Mouse (Mus musculus) liver, embryonic 13.5 days (tissue): ENCODE data around the gene Hbb-bt. TPM values are rescaled to one million over a fixed set of nuclear protein-coding genes. Genes with fewer than 3 reads are reported as not detected.
"Not testable (repeated sequence)": the region's sequence is repeated elsewhere in the genome, so short reads cannot be mapped to it uniquely, and the experiment has no call there.

ENCODE experiments used
- ATAC-seq: fragments of 200-750 bp; cut with Nextera tagmentation; 2 replicates; pipeline ENCODE4 v1.8.0; 2017; ENCODE audit warnings: low read depth, mild to moderate bottlenecking, moderate number of reproducible peaks, moderate library complexity
- DNase-seq: peaks from one replicate; pipeline ENCODE4 v3.0.0; 2022
- H3K27ac ChIP-seq: fragments of 300-500 bp; sonication (generic); 2 replicates; pipeline ENCODE4 v1.5.1; 2015; ENCODE audit warnings: moderate library complexity, mild to moderate bottlenecking, inconsistent platforms
- H3K27me3 ChIP-seq: fragments of 300-500 bp; sonication (generic); 2 replicates; pipeline ENCODE4 v1.6.1; 2015; ENCODE audit warnings: mild to moderate bottlenecking, inconsistent platforms
- H3K36me3 ChIP-seq: fragments of 300-500 bp; sonication (generic); 2 replicates; pipeline ENCODE4 v1.6.1; 2015; ENCODE audit warnings: mild to moderate bottlenecking, inconsistent platforms
- H3K4me1 ChIP-seq: fragments of 300-500 bp; sonication (generic); replicated peaks from 2 replicates; pipeline ENCODE4 v1.6.1; 2015; ENCODE audit warnings: inconsistent platforms
- H3K4me2 ChIP-seq: fragments of 300-500 bp; sonication (generic); 2 replicates; pipeline ENCODE4 v1.6.1; 2015; ENCODE audit warnings: inconsistent platforms, mild to moderate bottlenecking, moderate library complexity
- H3K4me3 ChIP-seq: fragments of 300-500 bp; sonication (generic); replicated peaks from 2 replicates; pipeline ENCODE4 v1.5.1; 2015; ENCODE audit warnings: mild to moderate bottlenecking, inconsistent platforms
- H3K9ac ChIP-seq: fragments of 300-500 bp; sonication (generic); 2 replicates; pipeline ENCODE4 v1.6.1; 2015; ENCODE audit warnings: mild to moderate bottlenecking, inconsistent platforms
- H3K9me3 ChIP-seq: fragments of 300-500 bp; sonication (generic); replicated peaks from 2 replicates; pipeline ENCODE4 v1.6.1; 2016; ENCODE audit warnings: inconsistent platforms
- whole genome bisulfite sequencing: fragments of 180-500 bp; shearing (Covaris S2); methylation state at CpG from one replicate; pipeline ENCODE4 v1.1.7; 2015; ENCODE audit not compliant: insufficient replicate concordance; 5-methylcytosine and 5-hydroxymethylcytosine counted together
- polyA plus RNA-seq: library from polyadenylated mRNA; unstranded; fragments of >200 nt; fragmentation: Nextera tagmentation; extraction: Ambion mirVana; gene quantifications from 2 replicates; pipeline ENCODE4 v1.2.1, GENCODE M21; 2015

The Hbb-bt gene
- polyA plus RNA-seq, 1 experiment from 2014 or later: 53,102 TPM

DNA sequence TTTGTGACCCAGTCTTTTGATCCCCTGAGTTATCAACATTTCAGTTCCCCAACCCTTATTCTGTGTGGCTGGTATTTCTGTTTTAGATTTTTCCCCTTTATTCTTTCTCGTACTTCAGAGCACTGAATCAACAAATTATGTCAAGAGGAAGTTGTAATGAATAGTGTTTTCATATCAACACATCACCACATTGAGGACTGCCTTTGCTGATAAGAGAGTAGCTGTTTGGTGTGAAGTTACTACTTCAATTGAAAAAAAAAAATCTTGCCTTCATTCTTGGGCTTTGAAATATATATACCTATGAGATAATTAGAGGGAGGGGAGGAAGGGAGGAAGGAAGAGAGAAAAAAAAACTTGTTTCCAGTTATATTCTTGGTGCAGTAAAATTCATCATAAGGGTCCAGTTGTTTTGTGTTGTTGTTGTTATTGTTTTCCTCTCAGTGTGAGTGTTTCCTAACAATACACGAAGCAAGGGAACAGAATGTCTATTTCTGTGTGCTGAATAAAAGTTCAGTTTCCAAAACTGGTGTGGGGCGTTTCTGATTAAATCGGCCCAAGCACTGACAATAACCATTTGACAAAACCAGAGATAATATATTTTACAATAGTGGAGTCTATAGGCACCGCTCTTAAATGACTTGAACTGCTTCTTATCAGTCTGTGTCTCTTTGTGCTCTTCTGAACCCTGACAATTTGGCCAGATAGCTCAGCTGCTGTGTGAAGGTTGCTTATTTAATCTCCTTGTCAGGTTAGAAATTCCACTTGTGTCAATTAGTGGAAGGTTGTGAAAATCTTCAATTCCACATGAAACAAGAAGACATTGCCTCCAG is 4.6 kb downstream of the Hbb-bt start:
- H3K27ac ChIP-seq: peak overlapping the region; percentile 97
- ATAC-seq: no peak
- no peaks in the 10 kb centered on the region for H3K27me3 ChIP-seq
- peak overlapping the region; percentile 41 for H3K4me3 ChIP-seq
- H3K9me3 ChIP-seq: no peaks in the 10 kb centered on the region
- DNase-seq: no peak
- no peaks in the 10 kb centered on the region for H3K36me3 ChIP-seq
- H3K4me1 ChIP-seq: peaks cover 34% of the 10 kb centered on the region
- H3K9ac ChIP-seq: peak overlapping the region; percentile 70
- 7% methylated on average over 5 of the region's 5 CpGs for WGBS
- peak overlapping the region; percentile 60 for H3K4me2 ChIP-seq

DNA sequence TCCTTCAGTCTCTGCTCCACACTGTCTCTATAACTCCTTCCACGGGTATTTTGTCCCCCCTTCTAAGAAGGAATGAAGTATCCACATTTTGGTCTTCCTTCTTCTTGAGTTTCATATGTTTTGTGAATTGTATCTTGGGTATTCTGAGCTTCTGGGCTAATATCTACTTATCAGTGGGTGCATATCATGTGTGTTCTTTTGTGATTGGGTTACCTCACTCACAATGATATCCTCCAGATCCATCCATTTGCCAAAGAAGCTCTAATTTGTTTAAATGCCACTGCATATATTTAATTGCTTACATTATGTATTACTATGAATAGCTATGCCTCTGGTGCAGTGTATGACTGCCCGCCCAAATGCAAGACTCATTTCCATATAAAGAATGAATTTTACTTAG is 5.7 kb downstream of the Hbb-bt start:
- not testable (repeated sequence) for H3K36me3 ChIP-seq, ATAC-seq, H3K27me3 ChIP-seq, H3K9me3 ChIP-seq, DNase-seq
- Histone ChIP-seq H3K4me2 (peak overlapping the region; percentile 39), H3K4me3 (peak overlapping the region; percentile 8; the same call in 1 of the 2 replicates), H3K9ac (peak overlapping the region; percentile 68), H3K4me1 (peaks cover 34% of the 10 kb centered on the region), H3K27ac (peak overlapping the region; percentile 97)
- 34% methylated on average over 2 of the region's 2 CpGs for WGBS

DNA sequence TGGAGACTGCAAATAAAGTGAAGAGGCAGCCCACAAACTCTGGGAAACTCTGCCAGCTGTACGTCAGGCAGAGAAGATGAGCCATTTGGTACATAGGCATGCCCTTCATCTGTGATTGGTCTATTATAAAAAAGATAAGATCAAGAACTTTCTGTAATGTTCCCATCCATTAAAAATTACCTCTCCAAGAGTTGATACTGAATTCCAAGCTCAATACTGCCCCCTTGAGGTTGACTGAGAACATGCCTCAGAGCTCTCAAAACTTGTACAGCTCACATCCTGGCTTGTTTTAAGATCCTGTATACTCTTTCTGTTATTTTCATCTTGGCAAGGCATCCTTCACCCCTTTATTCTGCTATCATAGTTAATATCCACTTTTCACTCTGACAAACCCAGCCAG is 6.9 kb downstream of the Hbb-bt start:
- H3K4me3 ChIP-seq: no peak overlapping the region
- no peaks in the 10 kb centered on the region for H3K9me3 ChIP-seq
- no peak for ATAC-seq
- H3K9ac ChIP-seq: peak overlapping the region; percentile 46; the same call in 1 of the 2 replicates
- no peak overlapping the region for H3K4me2 ChIP-seq
- H3K27me3 ChIP-seq: no peaks in the 10 kb centered on the region
- DNase-seq: peak; percentile 52
- peak overlapping the region; percentile 97 for H3K27ac ChIP-seq
- WGBS: 69% methylated on average over 1 of the region's 1 CpGs
- no peaks in the 10 kb centered on the region for H3K36me3 ChIP-seq
- peaks cover 34% of the 10 kb centered on the region for H3K4me1 ChIP-seq

DNA sequence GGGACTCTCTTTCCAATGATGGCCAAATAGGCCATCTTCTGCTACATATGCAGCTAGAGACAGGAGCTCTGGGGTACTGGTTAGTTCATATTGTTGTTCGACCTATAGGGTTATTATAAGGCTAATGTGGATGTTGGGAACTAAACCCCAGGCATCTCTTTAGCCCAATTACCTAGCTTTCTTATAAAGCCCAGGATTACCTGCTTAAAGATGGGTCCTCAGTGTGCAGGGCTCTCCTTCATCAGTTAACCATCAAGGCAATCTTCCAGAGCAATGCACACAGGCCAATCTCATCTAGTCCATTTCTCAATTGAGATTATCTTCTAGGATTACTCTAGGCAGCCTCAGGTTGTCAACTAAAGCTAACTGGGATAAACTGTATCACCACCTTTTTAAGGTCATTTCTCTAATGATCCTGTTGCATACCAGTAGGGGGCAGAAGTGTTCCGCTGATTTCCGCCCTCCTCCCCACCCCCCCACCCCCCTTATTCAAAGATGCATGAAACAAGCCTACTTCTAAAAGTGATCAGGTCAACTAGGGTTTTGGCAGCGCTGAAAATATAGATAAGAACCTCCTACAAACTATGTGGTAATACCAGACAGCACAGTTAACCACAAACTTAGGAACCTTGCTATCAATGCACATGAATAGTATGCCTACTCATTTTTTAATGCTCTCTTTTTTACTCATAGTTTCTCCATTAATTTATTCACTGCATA is 21.0 kb downstream of the Hbb-bt start:
- H3K9ac ChIP-seq: peak overlapping the region; percentile 29; the same call in 1 of the 2 replicates
- ATAC-seq: peak; percentile 96
- peak overlapping the region; percentile 39; the same call in 1 of the 2 replicates for H3K27ac ChIP-seq
- H3K4me1 ChIP-seq: peaks cover 12% of the 10 kb centered on the region
- no peak overlapping the region for H3K4me2 ChIP-seq
- no peak overlapping the region for H3K4me3 ChIP-seq
- no peaks in the 10 kb centered on the region for H3K36me3 ChIP-seq
- WGBS: 6% methylated on average over 4 of the region's 4 CpGs
- DNase-seq: no peak
- no peaks in the 10 kb centered on the region for H3K27me3 ChIP-seq
- no peaks in the 10 kb centered on the region for H3K9me3 ChIP-seq

DNA sequence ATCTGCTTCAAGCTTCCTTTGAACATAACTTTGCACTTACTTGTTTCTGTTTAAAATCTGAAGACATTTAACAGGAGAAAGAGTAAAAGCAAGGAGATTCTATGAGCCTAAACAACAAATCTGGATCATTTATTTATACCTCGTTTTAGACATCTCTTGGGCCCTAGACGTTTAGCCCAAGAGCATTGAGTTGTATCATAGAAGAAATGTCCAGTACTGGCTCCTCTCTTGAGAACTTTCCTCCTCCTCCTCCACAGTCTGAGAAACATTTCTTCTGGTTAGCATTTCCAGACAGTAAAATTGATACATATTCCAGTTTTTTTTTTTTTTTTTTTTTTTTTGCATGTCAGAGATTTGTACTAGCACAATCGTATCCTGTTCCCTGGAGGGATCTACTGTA is 22.1 kb downstream of the Hbb-bt start, which contains the start of gene Olfr67:
Olfr67 (minus strand) TSS at position 101 of the 400 bp plus-strand sequence.
- no peak for DNase-seq
- Histone ChIP-seq H3K9ac (peak within 1 kb of the TSS; percentile 29; the same call in 1 of the 2 replicates), H3K27ac (peak within 1 kb of the TSS; percentile 39; the same call in 1 of the 2 replicates), H3K36me3 (no peaks in the 10 kb centered on the region), H3K4me3 (no peak within 1 kb of the TSS), H3K4me1 (peaks cover 12% of the 10 kb centered on the region), H3K4me2 (no peak within 1 kb of the TSS), H3K9me3 (no peaks in the 10 kb centered on the region), H3K27me3 (no peaks in the 10 kb centered on the region)
- no peak for ATAC-seq
- 64% methylated on average over 3 of the region's 3 CpGs for WGBS

DNA sequence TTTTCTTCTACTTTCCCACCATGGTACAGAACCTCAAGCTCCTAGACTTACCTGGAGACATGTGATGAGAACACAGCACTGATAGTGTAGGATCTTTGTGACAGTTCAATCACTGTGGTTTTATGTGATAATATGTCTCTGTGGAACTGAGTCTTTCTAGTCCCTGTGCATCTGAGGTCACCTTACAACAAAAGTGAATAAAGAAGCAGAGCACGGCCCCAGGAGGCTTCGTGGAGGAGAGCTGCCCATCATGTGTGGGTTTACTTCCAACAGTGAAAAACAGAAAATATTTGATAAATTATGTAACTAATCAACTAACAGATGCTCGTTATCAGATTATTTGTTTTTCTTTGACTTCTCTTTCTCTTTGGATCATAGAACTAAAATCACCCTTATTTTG is 34.2 kb downstream of the Hbb-bt start, which contains the start of gene Olfr68:
Olfr68 (minus strand) TSS at position 101 of the 400 bp plus-strand sequence.
- no peaks in the 10 kb centered on the region for H3K9me3 ChIP-seq
- peaks cover 4% of the 10 kb centered on the region for H3K4me1 ChIP-seq
- WGBS: 69% methylated on average over 3 of the region's 3 CpGs
- no peak within 1 kb of the TSS for H3K4me3 ChIP-seq
- no peaks in the 10 kb centered on the region for H3K27me3 ChIP-seq
- no peaks in the 10 kb centered on the region for H3K36me3 ChIP-seq
- no peak within 1 kb of the TSS for H3K4me2 ChIP-seq
- no peak within 1 kb of the TSS for H3K27ac ChIP-seq
- DNase-seq (no peak), ATAC-seq (no peak)
- H3K9ac ChIP-seq: no peak within 1 kb of the TSS

DNA sequence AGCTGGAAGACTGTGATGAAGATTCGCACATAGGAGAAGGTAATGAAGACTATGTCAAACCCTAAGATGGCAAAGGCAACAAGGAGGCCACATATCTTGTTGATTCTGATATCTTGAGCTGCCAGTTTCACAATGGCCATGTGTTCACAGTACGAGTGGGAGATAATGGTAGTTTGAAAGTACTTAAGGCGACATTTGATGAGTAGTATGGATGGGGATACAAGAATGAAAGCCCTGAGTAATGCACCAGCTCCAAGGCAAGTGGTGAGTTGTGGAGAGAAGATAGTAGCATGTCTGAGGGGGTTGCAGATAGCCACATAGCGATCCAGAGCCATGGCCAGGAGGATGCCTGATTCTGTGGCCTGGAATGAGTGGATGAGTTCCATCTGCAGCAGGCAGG is 36.1 kb downstream of the Hbb-bt start:
- H3K4me1 ChIP-seq, H3K9ac ChIP-seq, H3K9me3 ChIP-seq, H3K36me3 ChIP-seq, H3K27ac ChIP-seq, H3K4me3 ChIP-seq, H3K27me3 ChIP-seq, DNase-seq: not testable (repeated sequence)
- H3K4me2 ChIP-seq: 0 out of 2 replicates have a peak overlapping the region, but pooled peaks have one; percentile 17
- peak; percentile 96 for ATAC-seq
- 33% methylated on average over 4 of the region's 4 CpGs for WGBS

DNA sequence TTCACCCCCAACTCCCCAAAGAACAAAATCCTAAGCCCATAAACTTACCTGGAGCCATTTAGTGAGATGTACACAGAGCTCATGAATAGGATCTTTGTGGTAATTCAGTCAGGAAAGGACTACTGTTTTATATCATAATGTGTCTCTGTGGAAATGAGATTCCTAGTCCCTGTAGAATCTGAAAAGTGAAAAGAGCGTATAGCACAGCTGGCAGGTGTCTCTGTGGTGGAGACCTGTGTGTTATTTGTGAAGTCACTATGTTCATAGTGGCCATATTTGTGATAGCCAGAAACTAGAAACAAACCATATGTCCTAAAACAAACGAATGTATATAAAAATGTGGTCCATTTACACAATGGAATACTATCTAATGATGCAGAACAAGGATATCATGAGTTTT is 42.3 kb downstream of the Hbb-bt start, which contains the start of gene Olfr69:
Olfr69 (minus strand) TSS at position 101 of the 400 bp plus-strand sequence.
- no peak for ATAC-seq
- H3K9ac ChIP-seq: no peak within 1 kb of the TSS

DNA sequence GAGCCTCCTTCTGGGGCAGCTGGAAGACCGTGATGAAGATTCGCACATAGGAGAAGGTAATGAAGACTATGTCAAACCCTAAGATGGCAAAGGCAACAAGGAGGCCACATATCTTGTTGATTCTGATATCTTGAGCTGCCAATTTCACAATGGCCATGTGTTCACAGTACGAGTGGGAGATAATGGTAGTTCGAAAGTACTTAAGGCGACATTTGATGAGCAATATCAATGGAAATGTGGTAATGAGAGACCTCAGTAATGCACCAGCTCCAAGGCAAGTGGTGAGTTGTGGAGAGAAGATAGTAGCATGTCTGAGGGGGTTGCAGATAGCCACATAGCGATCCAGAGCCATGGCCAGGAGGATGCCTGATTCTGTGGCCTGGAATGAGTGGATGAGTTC is 46.1 kb downstream of the Hbb-bt start:
- H3K4me2 ChIP-seq, H3K36me3 ChIP-seq, H3K4me3 ChIP-seq, H3K27me3 ChIP-seq, H3K9ac ChIP-seq, H3K4me1 ChIP-seq, H3K9me3 ChIP-seq, DNase-seq, H3K27ac ChIP-seq: not testable (repeated sequence)
- 29% methylated on average over 6 of the region's 6 CpGs for WGBS
- ATAC-seq: peak; percentile 92

More for the DNA sequence above, 42.3 kb downstream of the Hbb-bt start, which contains the start of gene Olfr69:
- no peak within 1 kb of the TSS for H3K4me2 ChIP-seq
- no peak within 1 kb of the TSS for H3K27ac ChIP-seq
- H3K9me3 ChIP-seq: no peaks in the 10 kb centered on the region
- H3K36me3 ChIP-seq: no peaks in the 10 kb centered on the region
- no peak within 1 kb of the TSS for H3K4me3 ChIP-seq
- no peak for DNase-seq
- H3K4me1 ChIP-seq: no peaks in the 10 kb centered on the region; the same call in 1 of the 2 replicates
- H3K27me3 ChIP-seq: no peaks in the 10 kb centered on the region
- WGBS: 64% methylated on average over 2 of the region's 2 CpGs
